Mouse (Mus musculus) liver, embryonic 15.5 days (tissue): ENCODE results near the gene Dera. TPM values are rescaled to one million over a fixed set of nuclear protein-coding genes. Genes with fewer than 3 reads are reported as not detected.

Source experiments
- ATAC-seq: fragments of 200-750 bp; cut with Nextera tagmentation; 2 replicates; pipeline ENCODE4 v1.8.0; 2017; ENCODE audit warnings: moderate number of reproducible peaks, mild to moderate bottlenecking, moderate library complexity; ENCODE audit not compliant: insufficient read depth
- H3K27ac ChIP-seq: fragments of 300-500 bp; sonication (generic); replicated peaks from 2 replicates; pipeline ENCODE4 v1.5.1; 2015; ENCODE audit warnings: mild to moderate bottlenecking, inconsistent platforms
- H3K27me3 ChIP-seq: fragments of 300-500 bp; sonication (generic); 2 replicates; pipeline ENCODE4 v1.6.1; 2015; ENCODE audit warnings: mild to moderate bottlenecking, inconsistent platforms
- H3K36me3 ChIP-seq: fragments of 300-500 bp; sonication (generic); replicated peaks from 2 replicates; pipeline ENCODE4 v1.6.1; 2015; ENCODE audit warnings: moderate library complexity, mild to moderate bottlenecking, inconsistent platforms
- H3K4me1 ChIP-seq: fragments of 300-500 bp; sonication (generic); replicated peaks from 2 replicates; pipeline ENCODE4 v1.6.1; 2015; ENCODE audit warnings: inconsistent platforms
- H3K4me2 ChIP-seq: fragments of 300-500 bp; sonication (generic); 2 replicates; pipeline ENCODE4 v1.6.1; 2015; ENCODE audit warnings: moderate library complexity, mild to moderate bottlenecking, inconsistent platforms
- H3K4me3 ChIP-seq: fragments of 300-500 bp; sonication (generic); replicated peaks from 2 replicates; pipeline ENCODE4 v1.5.1; 2015; ENCODE audit warnings: mild to moderate bottlenecking, inconsistent platforms
- H3K9ac ChIP-seq: fragments of 300-500 bp; sonication (generic); 2 replicates; pipeline ENCODE4 v1.6.1; 2015; ENCODE audit warnings: moderate library complexity, mild to moderate bottlenecking, inconsistent platforms
- H3K9me3 ChIP-seq: fragments of 300-500 bp; sonication (generic); replicated peaks from 2 replicates; pipeline ENCODE4 v1.6.1; 2016; ENCODE audit warnings: inconsistent platforms
- WGBS: fragments of 180-500 bp; shearing (Covaris S2); methylation state at CpG from one replicate; pipeline ENCODE4 v1.1.7; 2015; ENCODE audit warnings: mixed read lengths; ENCODE audit not compliant: insufficient replicate concordance; 5-methylcytosine and 5-hydroxymethylcytosine counted together
- polyA plus RNA-seq: library from polyadenylated mRNA; unstranded; fragments of >200 nt; fragmentation: Nextera tagmentation; extraction: Ambion mirVana; gene quantifications from 2 replicates; pipeline ENCODE4 v1.2.1, GENCODE M21; 2015

The Dera gene
- polyA plus RNA-seq, 1 experiment from 2014 or later: 39.9 TPM

GRCm38 (mm10) chr6:137808706-137809105 lies 54.4 kb downstream of the Dera start:
- no peak for ATAC-seq
- Histone ChIP-seq H3K4me2 (no peak overlapping the region), H3K27me3 (no peaks in the 10 kb centered on the region), H3K27ac (no peak overlapping the region), H3K36me3 (no peaks in the 10 kb centered on the region), H3K9me3 (no peaks in the 10 kb centered on the region), H3K4me1 (no peaks in the 10 kb centered on the region), H3K4me3 (no peak overlapping the region), H3K9ac (no peak overlapping the region)
- WGBS: 78% methylated on average over 6 of the region's 6 CpGs

- H3K4me2 ChIP-seq: no peak overlapping the region
- H3K36me3 ChIP-seq: no peaks in the 10 kb centered on the region
- no peak overlapping the region for H3K9ac ChIP-seq
- H3K9me3 ChIP-seq: no peaks in the 10 kb centered on the region
- 60% methylated on average over 5 of the region's 5 CpGs for WGBS
- no peak overlapping the region for H3K27ac ChIP-seq
- ATAC-seq: no peak
- H3K4me1 ChIP-seq: no peaks in the 10 kb centered on the region
- H3K27me3 ChIP-seq: no peaks in the 10 kb centered on the region
- no peak overlapping the region for H3K4me3 ChIP-seq
Measured at GRCm38 (mm10) chr6:137810136-137810535, 55.8 kb downstream of the Dera start.

GRCm38 (mm10) chr6:137814006-137814405 lies 59.7 kb downstream of the Dera start:
- Histone ChIP-seq H3K9me3 (no peaks in the 10 kb centered on the region), H3K27ac (no peak overlapping the region), H3K9ac (no peak overlapping the region), H3K4me1 (no peaks in the 10 kb centered on the region), H3K4me3 (no peak overlapping the region), H3K36me3 (no peaks in the 10 kb centered on the region), H3K27me3 (no peaks in the 10 kb centered on the region), H3K4me2 (no peak overlapping the region)
- WGBS: 77% methylated on average over 1 of the region's 1 CpGs
- ATAC-seq: no peak

- WGBS: 76% methylated on average over 9 of the region's 9 CpGs
- H3K9ac ChIP-seq: no peak overlapping the region
- H3K27me3 ChIP-seq: no peaks in the 10 kb centered on the region
- no peaks in the 10 kb centered on the region for H3K4me1 ChIP-seq
- no peak overlapping the region for H3K4me2 ChIP-seq
- H3K4me3 ChIP-seq: no peak overlapping the region
- no peaks in the 10 kb centered on the region for H3K36me3 ChIP-seq
- H3K27ac ChIP-seq: no peak overlapping the region
- no peak for ATAC-seq
- H3K9me3 ChIP-seq: no peaks in the 10 kb centered on the region
Measured at GRCm38 (mm10) chr6:137816508-137816907, 62.2 kb downstream of the Dera start.

GRCm38 (mm10) chr6:137822550-137822949 lies 68.2 kb downstream of the Dera start:
- H3K27me3 ChIP-seq: no peaks in the 10 kb centered on the region
- no peaks in the 10 kb centered on the region for H3K4me1 ChIP-seq
- 79% methylated on average over 5 of the region's 5 CpGs for WGBS
- no peak for ATAC-seq
- no peaks in the 10 kb centered on the region for H3K36me3 ChIP-seq
- no peak overlapping the region for H3K4me2 ChIP-seq
- no peak overlapping the region for H3K9ac ChIP-seq
- H3K9me3 ChIP-seq: no peaks in the 10 kb centered on the region
- no peak overlapping the region for H3K4me3 ChIP-seq
- H3K27ac ChIP-seq: no peak overlapping the region

- 67% methylated on average over 7 of the region's 7 CpGs for WGBS
- Histone ChIP-seq H3K36me3 (no peaks in the 10 kb centered on the region), H3K27me3 (no peaks in the 10 kb centered on the region), H3K9me3 (no peaks in the 10 kb centered on the region), H3K9ac (no peak overlapping the region), H3K27ac (no peak overlapping the region), H3K4me1 (no peaks in the 10 kb centered on the region), H3K4me3 (no peak overlapping the region), H3K4me2 (no peak overlapping the region)
- ATAC-seq: no peak
Measured at GRCm38 (mm10) chr6:137824046-137825021, 70.0 kb downstream of the Dera start.

GRCm38 (mm10) chr6:137825022-137825613 lies 70.8 kb downstream of the Dera start:
- no peak for ATAC-seq
- no peaks in the 10 kb centered on the region for H3K36me3 ChIP-seq
- no peaks in the 10 kb centered on the region for H3K4me1 ChIP-seq
- no peak overlapping the region for H3K4me2 ChIP-seq
- H3K27me3 ChIP-seq: no peaks in the 10 kb centered on the region
- WGBS: 68% methylated on average over 5 of the region's 5 CpGs
- no peak overlapping the region for H3K27ac ChIP-seq
- no peak overlapping the region for H3K9ac ChIP-seq
- H3K4me3 ChIP-seq: no peak overlapping the region
- H3K9me3 ChIP-seq: no peaks in the 10 kb centered on the region

GRCm38 (mm10) chr6:137829056-137829776 lies 74.9 kb downstream of the Dera start:
- Histone ChIP-seq H3K4me2 (no peak overlapping the region), H3K4me1 (no peaks in the 10 kb centered on the region), H3K36me3 (no peaks in the 10 kb centered on the region), H3K4me3 (no peak overlapping the region), H3K27me3 (no peaks in the 10 kb centered on the region), H3K9me3 (no peaks in the 10 kb centered on the region), H3K9ac (no peak overlapping the region), H3K27ac (no peak overlapping the region)
- WGBS: 77% methylated on average over 12 of the region's 12 CpGs
- no peak for ATAC-seq

GRCm38 (mm10) chr6:137836799-137837198 lies 82.5 kb downstream of the Dera start:
- no peaks in the 10 kb centered on the region for H3K27me3 ChIP-seq
- H3K4me1 ChIP-seq: no peaks in the 10 kb centered on the region
- H3K9me3 ChIP-seq: no peaks in the 10 kb centered on the region
- no peak overlapping the region for H3K4me2 ChIP-seq
- H3K27ac ChIP-seq: no peak overlapping the region
- ATAC-seq: no peak
- no peak overlapping the region for H3K4me3 ChIP-seq
- WGBS: 83% methylated on average over 13 of the region's 13 CpGs
- no peak overlapping the region for H3K9ac ChIP-seq
- H3K36me3 ChIP-seq: no peaks in the 10 kb centered on the region

GRCm38 (mm10) chr6:137843337-137843736 lies 89.0 kb downstream of the Dera start:
- Histone ChIP-seq H3K4me3 (no peak overlapping the region), H3K4me1 (no peaks in the 10 kb centered on the region), H3K27ac (no peak overlapping the region), H3K9me3 (no peaks in the 10 kb centered on the region), H3K9ac (no peak overlapping the region), H3K36me3 (no peaks in the 10 kb centered on the region), H3K27me3 (no peaks in the 10 kb centered on the region), H3K4me2 (no peak overlapping the region)
- 63% methylated on average over 3 of the region's 3 CpGs for WGBS
- ATAC-seq: no peak
